Mouse (Mus musculus): Measurements from ENCODE around the gene Gatad2b.

Gene Gatad2b

DNA sequence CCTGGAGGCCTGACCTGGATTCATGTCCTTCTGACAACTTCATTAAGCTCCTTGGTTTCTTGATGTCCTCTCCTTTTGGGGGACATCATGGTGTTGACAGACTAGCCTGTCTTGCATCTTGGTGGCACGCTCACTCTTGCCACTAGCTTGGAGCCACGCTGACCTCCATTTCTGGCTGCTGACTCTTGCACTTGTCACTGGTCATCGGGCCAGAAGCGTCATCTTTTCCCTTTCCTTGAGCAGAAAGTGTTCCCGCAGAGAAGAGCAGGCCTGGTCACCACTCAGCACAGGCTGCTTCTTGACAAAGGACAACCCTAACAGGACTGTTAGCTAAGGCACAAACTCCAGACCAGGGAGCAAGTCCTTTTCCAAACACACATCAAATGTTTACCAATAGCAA lies 113.4 kb downstream of the Gatad2b start:
- ATAC-seq (ENCODE audit: insufficient number of reproducible peaks, low FRiP score, low TSS enrichment): no peak

DNA sequence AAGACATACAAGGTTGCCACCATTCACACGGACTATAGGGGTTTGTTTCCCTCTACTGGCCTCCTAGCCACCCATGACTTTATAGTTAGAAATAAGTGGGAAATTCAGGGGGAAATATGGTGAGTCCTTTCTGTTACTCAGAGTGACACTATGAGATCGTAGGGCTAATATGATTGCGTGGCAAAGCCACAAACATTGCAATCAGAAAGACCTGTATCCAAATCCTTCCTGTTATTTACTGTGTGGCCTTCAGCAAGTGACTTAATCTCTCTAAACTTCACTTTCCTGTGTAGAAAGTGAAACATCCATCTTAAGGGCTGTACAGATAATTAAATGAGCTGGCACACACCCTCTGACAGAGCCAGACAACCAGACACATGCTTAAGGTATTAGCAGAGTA lies 115.7 kb downstream of the Gatad2b start:
- no peak for ATAC-seq (ENCODE audit: insufficient number of reproducible peaks, low FRiP score, low TSS enrichment)

DNA sequence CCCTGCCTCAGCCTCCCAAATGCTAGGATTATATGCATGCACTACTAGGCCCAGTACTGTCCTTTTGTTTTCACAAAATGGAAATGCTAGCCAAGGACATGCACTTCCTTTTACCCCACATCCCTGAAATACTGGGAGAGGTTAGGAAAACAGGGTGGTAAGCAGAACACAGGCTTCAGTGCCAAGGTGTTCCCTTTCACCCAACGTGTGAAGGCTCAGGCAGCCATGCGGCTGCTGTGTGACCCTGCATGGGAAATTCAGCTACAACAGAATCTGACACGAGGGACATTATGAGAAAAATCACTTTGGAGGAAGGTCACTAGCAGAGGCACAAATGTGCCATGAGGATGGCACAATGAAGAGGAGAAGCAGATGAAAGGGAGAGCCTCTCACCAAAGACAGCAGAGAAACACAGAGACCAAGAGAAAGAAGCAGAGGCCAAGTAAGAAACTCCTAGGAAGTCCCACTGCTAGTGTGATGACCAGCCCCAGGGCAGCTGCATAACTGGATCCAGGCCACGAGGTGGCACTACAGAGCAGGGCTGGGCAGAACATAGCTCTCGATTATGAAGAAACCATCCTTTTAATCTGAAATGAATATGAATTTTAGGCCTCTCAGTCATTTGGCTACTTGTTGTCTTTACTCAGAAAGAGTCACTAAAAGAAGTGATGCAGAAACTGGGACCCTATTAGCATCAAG lies 119.5 kb downstream of the Gatad2b start:
- peak; percentile 66; the same call in 1 of the 2 replicates for ATAC-seq (ENCODE audit: insufficient number of reproducible peaks, low FRiP score, low TSS enrichment)

DNA sequence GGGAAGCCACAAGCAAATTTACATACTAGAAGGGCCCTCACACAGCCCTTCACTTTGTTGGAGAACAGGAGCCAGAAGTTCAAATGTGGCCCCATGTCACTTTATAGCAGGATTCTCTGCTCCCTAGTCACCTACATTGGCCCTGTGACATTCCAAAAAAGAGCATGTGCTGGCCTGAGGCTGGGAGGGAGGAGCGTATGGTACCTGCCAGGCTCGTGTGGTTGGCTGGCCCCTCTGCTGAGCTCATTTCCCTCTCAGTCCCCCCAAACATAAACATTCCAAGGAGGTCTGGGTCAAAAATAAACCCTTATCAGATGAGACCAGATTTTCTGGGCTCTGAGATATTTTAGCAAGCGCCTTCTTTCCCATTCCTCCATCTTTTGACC lies 120.0 kb downstream of the Gatad2b start:
- ATAC-seq (ENCODE audit: insufficient number of reproducible peaks, low FRiP score, low TSS enrichment): 0 out of 2 replicates have a peak, but pooled peaks have one; percentile 3

All from cerebellum, adult (tissue).